ENCODE assay signal across 8 mouse cellular contexts in genomic region chrX:53676943-53677342, GRCm38 (mm10). TPM values are rescaled to one million over a fixed set of nuclear protein-coding genes. Genes with fewer than 3 reads are reported as not detected.
DNase-seq lines count a peak whose midpoint lies in the region; ATAC-seq lines count a peak whose summit lies in the region.
"Not testable (repeated sequence)": the region's sequence is repeated elsewhere in the genome, so short reads cannot be mapped to it uniquely, and the experiment has no call there.

No protein-coding gene starts in this region.

- peak; percentile 50 for DNase-seq in adrenal gland, adult 8-10 months
- peak; percentile 4 for DNase-seq in embryo, embryonic 9.5 days (ENCODE audit: extremely low spot score)
- DNase-seq in heart, adult 18-20 months, result peak; percentile 42 to 85
- peak; percentile 74 for DNase-seq in kidney, adult 9 months
- peak; percentile 42 to 55 for DNase-seq in left cerebral cortex, postnatal 10 days (ENCODE audit: extremely low spot score in 1 of 2, low spot score in 2 of 2)
- peak; percentile 37 to 46 for DNase-seq in right cerebral cortex, postnatal 36 days (ENCODE audit: low spot score in 2 of 2)
- peak; percentile 13 for DNase-seq in urinary bladder, postnatal 10 days (ENCODE audit: low spot score)

- peak; percentile 83 for ATAC-seq in megakaryocyte progenitor cell, adult 5-6 weeks (replicated peaks; ENCODE audit: poor library complexity)

- intact Hi-C loops in left cerebral cortex, postnatal 10 days (cut with DNase I), result not testable (repeated sequence)

RNA-seq across cellular contexts. Expression of gene Rtl8b, which starts 6.7 kb away (rescaled TPM):
- 100 to 1,000 TPM in 3 of 4 experiments, 10 to 100 TPM in 1; 100.0 to 122 (median 105) TPM for total RNA-seq in adrenal gland, adult 8-10 months (2022)
- total RNA-seq in heart, adult 18-20 months (2021), result 100 to 1,000 TPM in 1 of 2 experiments, 10 to 100 TPM in 1; 89.7 to 125 TPM
- 100 to 1,000 TPM; 232 to 245 TPM for total RNA-seq in left cerebral cortex, postnatal 10 days (2021)
- 12.8 and 15.5 TPM in 2 replicates for total RNA-seq in megakaryocyte progenitor cell, adult 5-6 weeks (2015)
- 3.3 and 7.5 TPM in 2 replicates for total RNA-seq in megakaryocyte progenitor cell, adult 5-6 weeks (2017)

RNA-seq across cellular contexts. Expression of gene Rtl8a, which starts 33.5 kb away (rescaled TPM):
- 100 to 1,000 TPM; 177 to 219 (median 193) TPM for total RNA-seq in adrenal gland, adult 8-10 months (2022)
- 100 to 1,000 TPM; 139 to 164 TPM for total RNA-seq in heart, adult 18-20 months (2021)
- total RNA-seq in left cerebral cortex, postnatal 10 days (2021), result 100 to 1,000 TPM; 277 to 348 TPM
- 9.8 and 11.0 TPM in 2 replicates for total RNA-seq in megakaryocyte progenitor cell, adult 5-6 weeks (2015)
- 3.3 and 7.3 TPM in 2 replicates for total RNA-seq in megakaryocyte progenitor cell, adult 5-6 weeks (2017)

RNA-seq across cellular contexts. Expression of gene 4930502E18Rik, which starts 47.7 kb away (rescaled TPM):
- under 1 TPM in 3 of 4 experiments, not detected in 1; 0.27 to 0.52 (median 0.41) TPM for total RNA-seq in adrenal gland, adult 8-10 months (2022)
- not detected for total RNA-seq in heart, adult 18-20 months (2021)
- under 1 TPM; 0.32 TPM for total RNA-seq in left cerebral cortex, postnatal 10 days (2021)
- total RNA-seq in megakaryocyte progenitor cell, adult 5-6 weeks (2015), result not detected in 2 replicates
- total RNA-seq in megakaryocyte progenitor cell, adult 5-6 weeks (2017), result not detected in 2 replicates

Comparison
In these comparisons a context has a peak if more than half of its experiments do, and no peak if none do; other contexts are left out.
1. Peak in every context shown above with its lines: DNase-seq and ATAC-seq.
2. DNase-seq: peak in every context shown above with its lines; median percentile 74 in kidney, adult 9 months; 64 in heart, adult 18-20 months; 50 in adrenal gland, adult 8-10 months; 48 in left cerebral cortex, postnatal 10 days; 42 in right cerebral cortex, postnatal 36 days; 13 in urinary bladder, postnatal 10 days; 4 in embryo, embryonic 9.5 days.
3. RNA of gene Rtl8b, which starts 6.7 kb away (total RNA-seq): 232 to 245 TPM in left cerebral cortex, postnatal 10 days, 89.7 to 125 TPM in heart, adult 18-20 months and 100.0 to 122 TPM in adrenal gland, adult 8-10 months; 3.3 to 15.5 TPM in megakaryocyte progenitor cell, adult 5-6 weeks; every median in the first group is over 4 times any median in the second.
4. RNA of gene Rtl8a, which starts 33.5 kb away (total RNA-seq): 277 to 348 TPM in left cerebral cortex, postnatal 10 days, 177 to 219 TPM in adrenal gland, adult 8-10 months and 139 to 164 TPM in heart, adult 18-20 months; 3.3 to 11.0 TPM in megakaryocyte progenitor cell, adult 5-6 weeks; every median in the first group is over 10 times any median in the second.